Mouse (Mus musculus) urinary bladder, postnatal 14 days (tissue): ENCODE measurements around the gene Pgghg.
"Not testable (repeated sequence)": the region's sequence is repeated elsewhere in the genome, so short reads cannot be mapped to it uniquely, and the experiment has no call there.

Source experiments
- DNase-seq: peaks from one replicate; pipeline ENCODE4 v3.0.0; 2021; ENCODE audit warnings: low spot score

The Pgghg gene

DNA sequence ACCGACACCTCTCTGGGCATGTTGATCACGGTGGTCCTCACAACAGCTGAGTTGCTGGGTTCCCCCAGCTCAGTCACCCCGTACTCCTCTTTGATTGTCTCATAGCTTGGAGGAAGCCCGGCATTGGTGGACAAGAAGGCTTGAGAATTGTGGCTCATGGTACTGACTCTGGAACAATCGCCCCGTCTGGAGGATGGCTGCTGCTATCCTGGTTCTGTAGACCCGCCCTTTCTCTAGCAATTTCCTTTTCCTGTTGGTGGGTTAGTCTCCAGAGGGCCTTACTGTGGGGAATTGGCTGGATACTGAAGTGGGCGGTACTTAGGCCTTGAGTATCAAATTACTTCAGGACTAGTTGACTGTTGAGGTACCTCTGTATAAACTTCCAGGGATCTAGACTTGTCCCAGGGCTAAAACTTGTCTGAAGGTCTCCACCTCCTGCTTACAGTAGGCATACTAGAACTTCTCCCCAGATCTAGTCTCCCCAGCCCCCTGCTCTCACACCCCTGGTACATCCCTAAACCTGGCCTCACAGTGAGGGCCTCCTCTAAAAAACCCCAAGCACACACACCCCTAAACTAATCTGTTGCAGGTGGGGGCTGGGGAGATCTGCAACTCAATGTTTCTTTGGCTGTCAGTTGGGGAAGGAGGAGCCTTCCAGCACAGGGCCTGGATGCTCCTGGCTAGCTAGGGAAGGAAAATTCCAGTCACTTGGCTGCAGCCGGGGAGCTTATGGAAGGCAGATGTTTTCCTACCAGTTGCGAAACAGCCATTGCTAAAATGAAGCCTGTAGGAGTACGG lies 14.8 kb downstream of the Pgghg start, which contains the start of the genes Gm45717 and Ifitm2:
TSS of gene Gm45717 (minus strand) at position 180 of the 798 bp plus-strand sequence.
TSS of gene Ifitm2 (minus strand) at position 230 of the 798 bp plus-strand sequence.
- peak; percentile 90 for DNase-seq

- no peak for DNase-seq
Measured at GRCm38 (mm10) chr7:140956556-140956869, 15.3 kb downstream of the Pgghg start.

GRCm38 (mm10) chr7:140959181-140959901 lies 18.1 kb downstream of the Pgghg start:
- peak; percentile 55 for DNase-seq

- DNase-seq = no peak
Measured at GRCm38 (mm10) chr7:140960026-140960425, 18.8 kb downstream of the Pgghg start.

DNA sequence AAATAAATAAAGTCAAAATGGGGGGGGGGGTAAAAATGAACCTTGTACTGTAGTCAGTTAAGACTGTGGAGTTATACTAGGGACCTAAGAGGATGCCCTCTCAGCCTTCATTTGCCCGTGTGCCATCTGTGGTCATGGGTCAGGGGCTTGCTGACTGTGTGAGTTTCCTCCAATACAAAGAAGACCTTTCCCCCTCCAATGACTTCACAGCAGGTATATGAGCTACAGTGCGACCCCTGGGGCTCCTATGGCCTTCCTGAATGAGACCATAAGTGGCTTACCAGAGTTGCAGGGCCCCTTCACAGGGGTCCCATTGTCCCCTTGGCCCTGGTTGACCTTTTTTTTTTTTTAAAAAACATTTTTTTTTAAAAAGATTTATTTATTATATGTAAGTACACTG lies 20.2 kb downstream of the Pgghg start:
- DNase-seq = no peak

DNA sequence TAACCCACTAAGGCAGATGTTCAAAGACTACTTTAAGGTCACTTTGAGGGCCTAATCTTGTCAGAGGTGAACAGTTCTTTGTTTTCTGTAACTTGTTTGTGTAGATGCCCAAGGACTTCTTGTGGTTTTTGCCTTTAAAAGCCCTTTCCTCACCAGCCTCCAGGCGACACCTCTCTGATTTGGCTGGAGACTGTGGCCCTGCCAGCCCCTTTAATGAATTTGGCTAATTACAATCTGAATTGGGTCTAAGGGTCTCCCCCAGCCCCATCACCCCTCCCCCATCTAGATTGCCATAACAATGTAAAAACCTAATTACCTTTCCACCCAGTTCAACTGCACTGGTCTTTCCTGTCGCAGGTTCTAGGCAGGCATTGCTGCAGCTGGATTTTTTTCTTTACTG lies 21.5 kb downstream of the Pgghg start:
- DNase-seq = no peak

GRCm38 (mm10) chr7:140966921-140967320 lies 25.7 kb downstream of the Pgghg start, which contains the start of gene Ifitm1:
Ifitm1 (plus strand) TSS chr7:140967221.
- no peak for DNase-seq

GRCm38 (mm10) chr7:140967862-140968591 lies 26.8 kb downstream of the Pgghg start:
- DNase-seq = no peak

GRCm38 (mm10) chr7:140968710-140969109 lies 27.5 kb downstream of the Pgghg start:
- DNase-seq = not testable (repeated sequence)

DNA sequence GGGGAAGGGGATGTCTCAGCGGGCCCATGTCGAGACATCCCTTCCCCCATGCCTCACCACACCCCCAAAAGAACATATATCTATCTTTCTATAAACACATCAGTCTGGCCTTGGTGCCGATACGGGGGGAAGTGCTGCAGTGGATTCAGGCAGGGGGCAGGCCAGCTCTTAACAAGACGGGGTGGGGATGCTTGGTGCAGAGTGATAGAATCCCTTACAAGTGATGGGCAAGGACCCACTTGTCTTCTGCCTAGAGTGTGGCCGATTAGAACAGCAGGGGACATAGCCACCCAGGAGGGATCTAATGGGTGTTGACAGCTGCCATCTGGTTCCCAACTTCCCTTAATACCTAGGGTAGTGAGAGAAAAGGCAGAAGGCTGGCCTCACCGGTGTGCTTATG lies 29.7 kb downstream of the Pgghg start:
- DNase-seq = no peak

DNA sequence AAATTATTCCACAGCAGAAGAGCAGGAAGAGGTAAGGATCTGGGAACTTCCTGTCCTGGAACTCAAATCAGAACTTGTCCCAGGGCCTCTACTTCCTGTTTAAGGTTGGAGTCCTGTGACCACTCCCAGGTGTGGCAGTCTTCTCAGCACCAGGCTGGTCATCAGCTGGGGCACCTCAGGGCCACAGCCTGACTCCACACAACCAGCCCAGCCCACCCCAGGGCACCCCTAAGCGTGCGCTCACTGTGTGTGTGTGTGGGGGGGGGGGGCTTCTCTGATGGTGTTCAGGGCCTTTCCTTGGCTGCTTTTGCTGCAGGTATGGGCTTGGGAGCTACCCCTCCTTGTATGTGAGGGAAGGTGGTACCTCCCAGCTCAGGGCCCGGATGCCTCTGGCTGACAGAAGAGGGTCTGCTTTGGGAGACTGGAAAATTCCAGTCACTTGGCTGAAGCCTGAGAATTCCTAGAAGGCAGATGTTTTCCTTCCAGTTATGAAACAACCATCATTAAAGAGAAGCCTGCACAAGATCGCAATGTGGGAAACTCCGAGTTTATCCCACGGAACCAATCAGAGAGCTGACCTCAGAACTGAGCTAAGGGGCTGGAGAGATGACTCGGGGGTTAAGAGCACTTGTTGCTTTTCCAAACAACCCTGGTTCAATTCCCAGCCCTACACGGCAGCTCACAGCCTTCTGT lies 30.4 kb downstream of the Pgghg start:
- DNase-seq = no peak

DNA sequence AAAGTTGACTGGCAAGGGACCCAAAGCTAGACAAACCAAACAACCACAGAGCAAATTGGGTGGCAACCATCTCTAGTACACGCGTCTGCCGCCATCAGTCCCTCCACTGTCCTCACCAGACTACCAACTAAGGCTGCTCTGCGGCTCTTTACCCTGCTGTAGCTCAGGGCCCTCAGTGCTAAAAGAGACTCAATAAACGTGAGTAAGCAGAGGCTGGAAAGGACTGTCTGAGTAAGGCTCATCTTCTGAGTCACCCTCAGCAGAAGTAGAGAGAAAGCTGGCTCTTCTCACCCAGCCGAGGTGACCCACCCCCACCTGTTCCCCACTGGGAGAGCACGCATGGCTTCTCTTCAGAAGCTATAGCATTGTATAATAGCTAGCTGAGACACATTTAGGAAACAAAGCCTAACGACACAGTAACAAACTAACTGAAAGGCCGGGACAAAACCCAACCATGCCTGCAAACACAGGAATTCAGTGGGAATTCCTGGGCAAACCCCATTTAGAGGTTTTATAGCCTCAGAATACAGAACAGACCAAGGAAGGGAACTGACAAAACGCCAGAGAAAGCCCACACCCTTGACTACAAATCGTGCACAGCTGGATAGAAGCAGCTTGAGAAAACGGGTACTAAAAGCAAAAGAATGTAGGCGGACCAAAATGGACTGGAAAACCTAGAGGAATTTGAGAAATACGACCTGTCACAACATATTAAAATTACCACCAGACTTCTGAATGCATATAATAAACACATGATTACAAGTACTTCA lies 32.4 kb downstream of the Pgghg start:
- DNase-seq = no peak

- DNase-seq = no peak
Measured at GRCm38 (mm10) chr7:140974940-140975339, 33.7 kb downstream of the Pgghg start.

DNA sequence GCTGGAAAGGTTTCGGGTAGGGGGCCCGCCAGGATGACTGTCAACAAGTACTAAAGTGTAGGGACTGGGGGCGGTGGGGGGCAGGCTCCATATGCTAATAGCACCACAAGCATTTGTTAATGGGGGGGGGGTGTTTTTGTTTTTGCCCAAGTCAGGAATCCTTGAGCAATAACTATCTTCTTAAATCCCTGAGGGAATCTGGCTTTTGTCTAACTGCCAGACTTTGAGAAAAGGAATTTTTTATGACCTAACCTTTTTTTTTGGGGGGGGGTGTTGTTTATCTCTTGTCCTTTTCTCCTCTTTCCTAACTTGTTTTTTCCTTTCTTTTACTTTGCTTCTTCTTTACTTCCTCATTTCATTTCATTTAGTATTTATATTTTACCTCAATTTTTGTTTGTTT lies 34.3 kb downstream of the Pgghg start:
- no peak for DNase-seq

DNA sequence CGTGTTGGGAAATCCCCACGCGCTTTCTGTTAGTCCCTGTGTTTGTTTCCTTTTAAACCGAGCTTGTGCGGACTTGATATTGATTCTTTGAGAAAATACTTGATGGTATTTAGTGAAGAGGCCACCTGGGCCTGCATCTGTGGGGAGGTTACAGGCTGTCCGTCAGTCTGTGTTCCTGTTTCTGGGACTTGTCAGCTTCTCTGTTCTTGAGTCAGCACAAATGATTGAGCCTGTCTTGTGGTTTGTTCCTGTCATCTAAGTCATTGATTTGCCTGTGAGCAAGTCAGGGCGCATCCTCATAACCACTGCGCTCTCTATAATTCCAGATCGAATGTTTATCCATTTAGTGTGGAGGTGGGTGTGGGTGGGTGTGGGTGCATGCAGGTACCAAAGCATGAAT lies 35.5 kb downstream of the Pgghg start:
- DNase-seq = not testable (repeated sequence)

DNA sequence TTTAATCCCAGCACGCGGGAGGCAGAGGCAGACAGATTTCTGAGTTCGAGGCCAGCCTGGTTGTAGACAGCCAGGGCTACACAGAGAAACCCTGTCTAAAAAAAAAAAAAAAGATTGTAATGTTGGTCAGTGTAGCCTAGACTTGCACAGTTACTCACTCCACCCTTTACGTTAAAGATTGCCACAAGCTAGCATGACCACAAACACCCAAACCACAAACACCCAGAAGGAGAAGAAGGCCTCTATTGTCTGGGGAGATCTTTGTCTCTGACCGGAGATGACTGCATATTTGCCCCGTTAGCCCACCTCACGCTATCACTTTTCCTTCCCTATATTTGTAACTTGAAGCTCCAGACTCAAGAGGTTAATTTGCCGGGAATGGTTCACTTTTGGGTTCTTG lies 40.5 kb downstream of the Pgghg start:
- DNase-seq = no peak

GRCm38 (mm10) chr7:140982971-140983370 lies 41.8 kb downstream of the Pgghg start:
- DNase-seq = no peak

DNA sequence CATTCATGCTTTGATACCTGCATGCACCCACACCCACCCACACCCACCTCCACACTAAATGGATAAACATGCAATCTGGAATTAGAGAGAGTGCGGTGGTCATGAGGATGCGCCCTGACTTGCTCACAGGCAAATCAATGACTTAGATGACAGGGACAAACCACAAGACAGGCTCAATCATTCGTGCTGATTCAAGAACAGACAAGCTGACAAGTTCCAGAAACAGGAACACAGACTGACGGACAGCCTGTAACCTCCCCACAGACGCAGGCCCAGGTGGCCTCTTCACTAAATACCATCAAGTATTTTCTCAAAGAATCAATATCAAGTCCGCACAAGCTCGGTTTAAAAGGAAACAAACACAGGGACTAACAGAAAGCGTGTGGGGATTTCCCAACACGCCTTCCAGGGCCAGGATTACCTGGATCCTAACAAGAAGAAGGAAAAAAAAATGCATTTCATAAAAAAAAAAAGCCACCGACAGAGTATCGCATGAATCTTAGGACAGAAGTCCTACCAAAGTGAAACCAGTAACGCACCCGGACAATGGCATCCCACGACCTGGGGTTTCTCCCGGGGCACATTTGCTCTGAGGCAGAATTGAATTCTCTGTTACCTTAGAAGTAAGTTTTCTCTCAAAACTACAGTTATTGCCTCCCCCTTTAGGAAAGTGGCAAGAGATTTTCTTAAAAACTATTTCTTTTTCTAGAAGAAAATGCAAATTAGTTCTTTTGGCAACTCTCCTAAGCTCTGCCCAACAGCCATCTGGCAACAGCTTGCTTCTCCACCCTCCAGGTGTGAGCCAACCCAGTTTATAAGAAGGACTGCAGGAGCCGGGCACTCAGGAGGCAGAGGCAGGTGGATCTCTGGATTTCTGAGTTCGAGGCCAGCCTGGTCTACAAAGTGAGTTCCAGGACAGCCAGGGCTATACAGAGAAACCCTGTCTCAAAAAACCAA lies 46.3 kb downstream of the Pgghg start:
- DNase-seq = no peak

DNA sequence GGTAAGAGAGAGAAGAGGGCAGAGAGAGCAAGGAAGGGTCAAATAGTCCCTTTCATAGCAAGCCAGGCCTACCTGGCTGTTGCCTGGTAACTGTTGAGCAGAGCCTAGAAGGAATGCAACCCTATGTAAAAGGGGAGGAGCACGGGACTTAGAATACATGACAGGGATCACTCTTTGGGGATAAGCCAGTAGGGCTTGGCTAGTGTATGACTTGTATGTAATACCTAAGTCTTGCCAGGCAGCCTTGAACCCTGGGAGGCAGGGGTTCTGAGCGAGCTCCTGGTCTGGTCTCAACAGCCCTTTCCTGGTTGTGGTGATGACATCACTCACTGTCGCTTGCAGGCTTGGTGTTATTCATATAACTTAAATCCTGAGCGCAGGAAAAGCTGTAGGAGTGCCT lies 47.8 kb downstream of the Pgghg start:
- DNase-seq = no peak

DNA sequence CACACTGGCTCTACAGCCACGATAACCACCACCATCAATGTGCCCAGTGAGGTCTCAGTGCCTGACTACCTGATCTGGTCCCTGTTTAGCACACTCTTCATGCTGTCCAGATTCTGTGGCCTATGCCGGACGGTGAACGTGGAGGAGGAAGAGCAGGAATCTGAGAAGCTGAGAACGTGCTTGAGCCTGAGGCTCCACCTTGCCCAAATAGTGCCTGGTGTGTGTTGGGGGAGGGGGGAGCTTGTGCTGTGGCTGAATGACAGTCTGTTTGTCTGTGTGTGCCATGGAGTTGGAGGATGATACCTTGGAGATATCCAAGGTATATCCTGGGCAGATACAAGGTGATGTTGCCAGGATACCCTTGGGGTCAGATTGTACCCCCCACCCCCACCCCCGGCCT lies 49.0 kb downstream of the Pgghg start:
- DNase-seq = no peak
